Mouse (Mus musculus): ENCODE measurements around the gene 4930518I15Rik. TPM values are rescaled to one million over a fixed set of nuclear protein-coding genes. Genes with fewer than 3 reads are reported as not detected.
"Not testable (repeated sequence)": the region's sequence is repeated elsewhere in the genome, so short reads cannot be mapped to it uniquely, and the experiment has no call there.

The 4930518I15Rik gene
- polyA plus RNA-seq, 1 experiment from 2014 or later: 8.1 TPM

- WGBS: 84% methylated on average over 6 of the region's 6 CpGs
- no peaks in the 10 kb centered on the region for H3K9me3 ChIP-seq
- DNase-seq (ENCODE audit: low spot score): no peak
These were observed 12.8 kb upstream of the 4930518I15Rik start for GRCm38 (mm10) chr2:156870519-156870918.

GRCm38 (mm10) chr2:156869554-156869953 is 11.8 kb upstream of the 4930518I15Rik start:
- Histone ChIP-seq H3K27ac (no peak overlapping the region), H3K27me3 (ENCODE audit: insufficient read depth, poor library complexity, severe bottlenecking) (no peaks in the 10 kb centered on the region), H3K36me3 (peaks cover 98% of the 10 kb centered on the region), H3K4me1 (replicated peaks) (peaks cover 1% of the 10 kb centered on the region), H3K9me3 (no peaks in the 10 kb centered on the region), H3K4me3 (no peak overlapping the region)
- WGBS: 92% methylated on average over 7 of the region's 7 CpGs
- no peak for DNase-seq (ENCODE audit: low spot score)

More at GRCm38 (mm10) chr2:156870519-156870918, 12.8 kb upstream of the 4930518I15Rik start:
- H3K27ac ChIP-seq: no peak overlapping the region
- H3K36me3 ChIP-seq: peaks cover 99% of the 10 kb centered on the region
- no peaks in the 10 kb centered on the region for H3K4me1 ChIP-seq (replicated peaks)
- no peak overlapping the region for H3K4me3 ChIP-seq
- no peaks in the 10 kb centered on the region for H3K27me3 ChIP-seq (ENCODE audit: insufficient read depth, poor library complexity, severe bottlenecking)

- Histone ChIP-seq H3K27ac (no peak overlapping the region), H3K36me3 (peaks cover 95% of the 10 kb centered on the region), H3K27me3 (ENCODE audit: insufficient read depth, poor library complexity, severe bottlenecking) (no peaks in the 10 kb centered on the region), H3K4me3 (no peak overlapping the region), H3K9me3 (no peaks in the 10 kb centered on the region), H3K4me1 (replicated peaks) (peaks cover 7% of the 10 kb centered on the region)
- DNase-seq (ENCODE audit: low spot score): no peak
- 88% methylated on average over 8 of the region's 8 CpGs for WGBS
These were observed 11.2 kb upstream of the 4930518I15Rik start for GRCm38 (mm10) chr2:156868994-156869393.

GRCm38 (mm10) chr2:156864481-156864880 is 6.7 kb upstream of the 4930518I15Rik start:
- DNase-seq (ENCODE audit: low spot score): no peak
- Histone ChIP-seq H3K9me3 (no peaks in the 10 kb centered on the region), H3K27me3 (ENCODE audit: insufficient read depth, poor library complexity, severe bottlenecking) (no peaks in the 10 kb centered on the region), H3K36me3 (peaks cover 63% of the 10 kb centered on the region), H3K4me3 (peak overlapping the region; percentile 96), H3K27ac (no peak overlapping the region), H3K4me1 (replicated peaks) (peaks cover 26% of the 10 kb centered on the region)
- WGBS: 85% methylated on average over 3 of the region's 3 CpGs

GRCm38 (mm10) chr2:156863487-156864160 is 5.9 kb upstream of the 4930518I15Rik start:
- no peaks in the 10 kb centered on the region for H3K27me3 ChIP-seq (ENCODE audit: insufficient read depth, poor library complexity, severe bottlenecking)
- H3K36me3 ChIP-seq: peaks cover 63% of the 10 kb centered on the region
- H3K4me3 ChIP-seq: peak overlapping the region; percentile 96
- peaks cover 26% of the 10 kb centered on the region for H3K4me1 ChIP-seq (replicated peaks)
- no peaks in the 10 kb centered on the region for H3K9me3 ChIP-seq
- no peak for DNase-seq (ENCODE audit: low spot score)
- H3K27ac ChIP-seq: peak overlapping the region; percentile 89
- 3% methylated on average over 28 of the region's 28 CpGs for WGBS

GRCm38 (mm10) chr2:156862772-156863486 is 5.2 kb upstream of the 4930518I15Rik start, which contains the start of gene Rab5if:
Gene Rab5if (plus strand): TSS chr2:156863128.
- Histone ChIP-seq H3K4me3 (peak within 1 kb of the TSS; percentile 96), H3K4me1 (replicated peaks) (peaks cover 26% of the 10 kb centered on the region), H3K27ac (peak within 1 kb of the TSS; percentile 89), H3K27me3 (ENCODE audit: insufficient read depth, poor library complexity, severe bottlenecking) (no peaks in the 10 kb centered on the region), H3K9me3 (no peaks in the 10 kb centered on the region), H3K36me3 (peaks cover 63% of the 10 kb centered on the region)
- WGBS: under 1% methylated on average over 96 of the region's 98 CpGs
- DNase-seq (ENCODE audit: low spot score): peak; percentile 98

GRCm38 (mm10) chr2:156862041-156862717 is 4.4 kb upstream of the 4930518I15Rik start:
- Histone ChIP-seq H3K4me3 (peak overlapping the region; percentile 96), H3K36me3 (peaks cover 59% of the 10 kb centered on the region), H3K27me3 (ENCODE audit: insufficient read depth, poor library complexity, severe bottlenecking) (no peaks in the 10 kb centered on the region), H3K27ac (peak overlapping the region; percentile 89), H3K9me3 (no peaks in the 10 kb centered on the region), H3K4me1 (replicated peaks) (peaks cover 26% of the 10 kb centered on the region)
- WGBS: under 1% methylated on average over 19 of the region's 19 CpGs
- peak; percentile 58 for DNase-seq (ENCODE audit: low spot score)

GRCm38 (mm10) chr2:156858671-156859070 is 925 bp upstream of the 4930518I15Rik start:
- WGBS: 92% methylated on average over 7 of the region's 7 CpGs
- H3K4me1 ChIP-seq (replicated peaks): peaks cover 16% of the 10 kb centered on the region
- peaks cover 66% of the 10 kb centered on the region for H3K36me3 ChIP-seq
- no peak overlapping the region for H3K4me3 ChIP-seq
- no peak for DNase-seq (ENCODE audit: low spot score)
- H3K9me3 ChIP-seq: no peaks in the 10 kb centered on the region
- no peaks in the 10 kb centered on the region for H3K27me3 ChIP-seq (ENCODE audit: insufficient read depth, poor library complexity, severe bottlenecking)
- H3K27ac ChIP-seq: no peak overlapping the region

GRCm38 (mm10) chr2:156857385-156857791 is 358 bp downstream of the 4930518I15Rik start:
- Histone ChIP-seq H3K27me3 (ENCODE audit: insufficient read depth, poor library complexity, severe bottlenecking) (no peaks in the 10 kb centered on the region), H3K4me3 (no peak overlapping the region), H3K27ac (no peak overlapping the region), H3K9me3 (no peaks in the 10 kb centered on the region), H3K36me3 (peaks cover 75% of the 10 kb centered on the region), H3K4me1 (replicated peaks) (peaks cover 12% of the 10 kb centered on the region)
- WGBS: 85% methylated on average over 3 of the region's 3 CpGs
- DNase-seq (ENCODE audit: low spot score): no peak

GRCm38 (mm10) chr2:156856311-156856710 is 1.4 kb downstream of the 4930518I15Rik start:
- no peak for DNase-seq (ENCODE audit: low spot score)
- peaks cover 86% of the 10 kb centered on the region for H3K36me3 ChIP-seq
- 94% methylated on average over 1 of the region's 1 CpGs for WGBS

GRCm38 (mm10) chr2:156853999-156854771 is 3.6 kb downstream of the 4930518I15Rik start:
- H3K36me3 ChIP-seq: peaks cover 92% of the 10 kb centered on the region
- peak; percentile 28 for DNase-seq (ENCODE audit: low spot score)
- H3K4me3 ChIP-seq; H3K4me1 ChIP-seq (replicated peaks); H3K9me3 ChIP-seq; H3K27ac ChIP-seq; H3K27me3 ChIP-seq (ENCODE audit: insufficient read depth, poor library complexity, severe bottlenecking): not testable (repeated sequence)
- 58% methylated on average over 13 of the region's 13 CpGs for WGBS

More at GRCm38 (mm10) chr2:156856311-156856710, 1.4 kb downstream of the 4930518I15Rik start:
- Histone ChIP-seq H3K27me3 (ENCODE audit: insufficient read depth, poor library complexity, severe bottlenecking) (no peaks in the 10 kb centered on the region), H3K9me3 (no peaks in the 10 kb centered on the region), H3K4me3 (no peak overlapping the region), H3K27ac (no peak overlapping the region), H3K4me1 (replicated peaks) (peaks cover 6% of the 10 kb centered on the region)

- not testable (repeated sequence) for DNase-seq (ENCODE audit: low spot score); H3K9me3 ChIP-seq; H3K27ac ChIP-seq; H3K4me3 ChIP-seq; H3K27me3 ChIP-seq (ENCODE audit: insufficient read depth, poor library complexity, severe bottlenecking); H3K4me1 ChIP-seq (replicated peaks)
- H3K36me3 ChIP-seq: peaks cover 92% of the 10 kb centered on the region
- WGBS: 92% methylated on average over 11 of the region's 13 CpGs
These were observed 4.2 kb downstream of the 4930518I15Rik start for GRCm38 (mm10) chr2:156853584-156853983.

Data from hindbrain, embryonic 10.5 days (tissue).